Mouse (Mus musculus) common myeloid progenitor, adult 5-6 weeks (primary cell): ENCODE measurements at regions not wholly inside any gene's neighbourhood (a gene's known extent, or its start where the extent isn't known, plus 50 kb on each side); places are given as distances from the start of the nearest gene placed in this dataset.
A peak's percentile ranks its signal among the peaks of the same experiment; 100 is the strongest.
"Not testable (repeated sequence)": the region's sequence is repeated elsewhere in the genome, so short reads cannot be mapped to it uniquely, and the experiment has no call there.

Experiments
- ATAC-seq: replicated peaks from 2 replicates; pipeline ENCODE4 v1.8.0; 2016; ENCODE audit warnings: low read depth, mild to moderate bottlenecking, moderate TSS enrichment, inconsistent platforms; ENCODE audit not compliant: poor library complexity, severe bottlenecking

DNA sequence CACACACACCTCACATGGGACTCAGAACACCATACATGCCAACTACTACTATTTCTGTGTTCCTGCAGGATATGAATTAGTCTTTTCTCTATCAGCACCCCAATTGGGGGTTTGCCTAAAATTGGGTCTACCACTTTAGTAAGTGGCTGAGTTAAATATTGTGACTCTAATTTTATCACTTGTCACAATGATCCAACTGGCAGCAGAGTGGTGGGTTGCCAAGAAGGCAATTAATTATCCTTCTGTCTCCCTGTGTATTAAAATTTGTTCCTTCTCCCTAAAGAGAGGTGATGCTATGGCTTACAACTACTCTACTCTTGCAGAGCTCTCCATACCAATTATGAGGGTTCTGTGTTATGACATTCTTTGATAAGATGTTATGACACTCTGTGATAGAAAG, 245.3 kb downstream of the Brms1l start:
- ATAC-seq: no peak

DNA sequence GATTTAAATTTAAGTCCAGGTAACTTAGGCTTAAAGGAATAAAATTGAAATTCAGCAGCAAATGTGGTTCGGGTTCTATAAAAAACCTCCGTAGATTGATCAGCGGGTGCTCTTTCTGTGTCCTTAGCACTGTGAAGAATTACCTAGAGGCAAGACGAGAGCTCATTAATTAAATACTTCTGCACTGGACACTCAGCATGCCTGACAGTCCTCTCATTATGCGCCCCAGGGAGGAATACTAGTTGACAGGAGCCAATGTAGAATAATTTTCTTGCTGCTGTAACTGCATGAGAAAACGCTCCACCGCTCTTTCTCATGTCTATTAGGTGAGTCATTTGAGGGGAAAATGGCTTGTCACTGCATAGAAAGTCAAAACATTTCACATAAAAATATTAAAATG, 228.1 kb downstream of the Brms1l start:
- ATAC-seq: no peak

- no peak for ATAC-seq
Observed at GRCm38 (mm10) chr12:56058876-56059275, 222.8 kb downstream of the Brms1l start.

DNA sequence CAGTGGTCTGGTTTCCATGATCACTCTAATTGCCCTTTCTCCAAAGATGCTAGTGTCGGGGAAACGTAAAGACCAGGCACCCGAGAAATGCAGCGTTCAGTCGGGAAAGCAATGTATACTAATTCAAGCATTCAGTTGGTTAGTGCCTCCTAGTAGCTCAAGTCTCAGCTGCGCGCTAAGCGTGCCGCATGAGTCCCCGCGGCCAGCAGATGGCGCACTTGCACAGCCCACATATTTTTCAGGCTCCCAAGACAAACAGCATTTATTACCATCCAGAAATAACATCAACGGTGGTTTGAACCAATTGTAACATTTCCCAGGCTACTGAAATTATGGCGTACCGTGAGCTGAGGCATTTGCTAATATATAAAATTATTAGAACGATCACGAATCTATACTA, 222.3 kb downstream of the Brms1l start:
- peak; percentile 68 for ATAC-seq

GRCm38 (mm10) chr12:56055382-56055781, 219.3 kb downstream of the Brms1l start:
- ATAC-seq: no peak

GRCm38 (mm10) chr12:56046050-56046449, 209.9 kb downstream of the Brms1l start:
- no peak for ATAC-seq

DNA sequence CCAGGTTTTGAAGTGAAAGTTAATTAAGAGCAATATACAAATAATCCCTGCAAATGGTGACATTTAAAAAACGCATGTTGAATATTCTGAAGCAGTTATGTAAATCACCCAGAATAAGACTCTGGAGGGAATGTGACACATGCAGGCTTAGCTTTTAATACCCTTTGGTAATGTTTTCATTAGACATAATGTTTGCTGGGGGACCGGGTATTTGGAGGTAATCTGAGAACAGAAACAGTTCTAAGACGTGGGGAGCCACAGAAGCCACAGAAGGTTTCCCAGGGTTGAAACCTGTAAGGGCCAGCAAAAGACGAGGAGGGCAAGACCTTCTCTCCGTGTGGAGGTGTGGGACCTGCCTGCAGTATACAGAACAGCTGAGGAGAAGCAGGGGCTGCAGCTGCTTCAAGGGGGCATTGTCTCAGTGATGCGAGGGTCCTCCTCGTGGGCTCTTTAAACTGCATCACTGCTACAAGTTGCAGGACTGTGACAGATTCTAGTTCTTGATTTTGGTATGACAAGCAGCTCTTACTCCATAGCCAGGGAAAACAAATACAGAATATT, 184.9 kb downstream of the Brms1l start:
- ATAC-seq: no peak

GRCm38 (mm10) chr12:56020547-56020946, 184.4 kb downstream of the Brms1l start:
- ATAC-seq: no peak

GRCm38 (mm10) chr12:56009976-56010375, 173.9 kb downstream of the Brms1l start:
- no peak for ATAC-seq

- no peak for ATAC-seq
Observed at GRCm38 (mm10) chr12:56005846-56006245, 169.7 kb downstream of the Brms1l start.

DNA sequence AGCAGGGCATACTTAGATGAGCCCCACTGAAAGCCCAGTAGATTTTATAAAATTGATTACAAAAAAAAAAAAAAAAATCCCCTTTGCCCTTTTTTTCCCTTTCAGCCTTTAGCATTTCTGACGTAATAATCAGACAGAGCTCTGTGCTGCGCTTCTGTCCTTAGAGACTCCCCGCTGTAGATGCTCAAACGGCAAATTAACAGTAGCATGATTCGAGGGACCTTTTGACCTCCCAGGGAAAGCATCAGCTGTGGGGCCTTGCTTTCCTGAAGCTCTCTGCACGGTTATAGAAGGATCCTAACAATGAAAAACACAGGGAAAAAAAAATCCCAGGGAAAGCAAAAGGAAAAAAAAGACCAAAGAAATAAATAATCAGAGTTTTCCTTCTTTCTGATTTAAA, 169.2 kb downstream of the Brms1l start:
- no peak for ATAC-seq

DNA sequence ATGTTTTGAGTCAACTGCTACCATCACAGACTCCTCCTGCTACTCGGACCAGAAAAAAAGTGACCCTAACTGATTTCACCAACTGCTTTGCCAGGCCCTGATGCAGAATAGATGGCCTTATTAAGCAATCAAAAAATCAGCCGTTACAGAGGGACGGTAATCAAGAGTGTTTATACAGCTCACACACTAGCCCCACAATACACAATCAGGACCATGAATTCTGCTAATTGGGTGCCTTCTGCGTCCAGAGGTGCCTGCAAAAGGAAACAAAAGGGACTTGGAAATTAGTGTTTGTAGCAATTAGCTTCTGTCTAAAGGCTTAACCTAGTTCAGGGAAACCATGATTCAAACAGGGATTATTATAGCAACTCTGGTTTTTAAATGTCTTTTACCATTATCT, 168.4 kb downstream of the Brms1l start:
- ATAC-seq: no peak

DNA sequence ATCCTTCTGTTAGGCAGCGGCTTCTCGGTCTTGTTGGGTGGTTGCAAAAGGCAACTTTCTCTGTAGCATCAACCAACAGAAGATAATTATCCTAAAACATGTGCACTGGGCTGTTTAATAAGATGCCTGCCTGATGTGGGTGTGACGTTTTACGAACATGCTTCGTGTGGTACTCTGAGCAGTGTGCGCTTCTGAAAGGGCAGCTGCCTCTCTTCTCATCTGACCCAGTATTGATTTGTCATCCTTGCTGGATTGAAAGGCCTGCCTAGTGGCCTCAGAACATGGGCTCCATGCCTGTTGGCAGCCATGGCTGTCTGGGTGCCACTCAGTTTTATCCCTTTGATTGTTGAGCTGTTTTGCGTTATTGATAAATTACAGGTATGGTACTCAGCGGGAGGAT, 167.4 kb downstream of the Brms1l start:
- no peak for ATAC-seq

DNA sequence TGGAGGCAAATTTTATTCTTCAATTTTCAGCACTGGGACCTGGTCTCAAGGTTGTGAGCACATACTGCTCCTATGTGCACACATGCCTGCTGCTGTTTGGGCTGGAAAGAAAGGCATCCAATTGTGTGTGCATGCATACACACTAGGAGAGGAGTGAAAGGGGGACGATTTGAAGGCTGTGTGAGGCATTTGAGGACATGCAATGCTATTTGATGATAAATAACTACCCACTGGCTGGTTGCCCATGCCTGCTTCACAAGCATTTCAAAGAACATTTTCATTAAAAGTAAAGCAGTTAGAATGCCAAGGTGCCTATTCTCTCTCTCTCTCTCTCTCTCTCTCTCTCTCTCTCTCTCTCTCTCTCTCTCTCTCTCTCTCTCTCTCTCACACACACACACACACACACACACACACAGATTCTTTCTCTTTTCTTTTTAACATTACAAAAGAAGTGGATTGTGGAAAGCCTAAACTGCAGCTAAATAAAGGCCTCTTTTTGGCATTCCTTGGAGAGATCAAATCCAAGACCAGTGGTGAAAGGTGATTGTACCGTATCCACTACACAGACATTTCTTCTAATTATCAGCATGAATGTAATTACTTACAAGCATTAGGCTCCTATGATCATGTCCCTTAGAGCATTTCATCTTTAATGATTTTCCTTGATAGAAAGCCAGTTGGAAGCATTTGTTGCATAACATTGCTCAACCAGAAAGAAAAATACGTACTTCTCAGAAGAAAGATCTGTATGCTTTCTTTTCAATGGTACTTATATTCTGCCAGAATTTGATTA, 160.7 kb downstream of the Brms1l start:
- no peak for ATAC-seq

DNA sequence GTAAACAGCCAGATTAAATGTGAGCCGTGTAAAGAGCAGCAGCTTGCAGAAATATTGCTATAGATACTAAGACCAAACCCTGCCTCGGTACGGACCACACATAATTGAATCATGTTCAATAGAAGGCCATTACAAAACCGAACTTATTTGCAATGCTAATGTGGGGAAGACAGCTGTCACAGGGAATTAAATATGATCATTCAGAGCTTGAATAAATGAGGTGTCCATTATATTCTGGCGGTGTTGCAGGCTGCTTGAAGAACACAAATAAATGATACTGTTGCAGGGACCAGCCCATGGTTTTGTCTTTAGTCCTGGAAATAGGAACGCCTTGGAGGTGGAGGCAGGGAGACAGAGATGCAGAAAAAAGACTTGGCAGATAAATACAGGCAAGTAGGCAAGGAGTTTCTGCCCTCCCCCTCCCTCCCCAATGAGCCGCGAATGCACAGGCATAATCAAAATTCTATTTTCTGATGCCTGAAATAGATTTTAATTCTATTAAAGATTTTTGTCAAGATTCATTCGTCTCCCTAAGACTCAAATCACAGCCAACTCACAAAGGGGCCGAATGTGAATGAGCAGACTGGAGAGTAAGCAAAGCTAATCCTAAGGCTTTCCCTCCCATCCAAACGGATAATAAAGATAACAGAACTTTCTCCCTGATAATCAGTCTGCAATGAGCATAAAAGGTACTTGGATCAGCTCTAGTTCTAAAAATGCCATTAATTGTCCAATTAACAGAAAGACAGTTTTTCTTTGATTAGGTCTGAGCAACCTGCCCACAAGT, 147.6 kb downstream of the Brms1l start:
- ATAC-seq: no peak

DNA sequence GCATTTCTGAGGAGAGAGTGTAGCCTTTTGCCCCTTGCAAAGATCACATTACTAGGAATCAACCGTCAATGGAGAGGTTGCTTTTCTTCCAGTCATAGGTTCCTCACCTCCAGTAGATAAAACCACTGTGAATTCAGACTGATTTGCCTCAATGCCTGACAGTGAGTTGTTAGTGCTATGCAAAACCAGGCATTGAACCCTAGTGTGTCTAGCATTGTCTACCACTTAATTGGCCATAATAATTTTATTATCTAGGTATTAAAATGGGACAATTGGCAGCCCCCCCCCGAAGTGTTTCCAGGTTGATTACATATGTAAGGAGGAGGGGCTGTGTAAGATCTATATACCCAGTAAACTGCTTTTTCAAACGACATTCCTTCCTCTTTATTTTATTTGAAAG, 147.0 kb downstream of the Brms1l start:
- no peak for ATAC-seq

DNA sequence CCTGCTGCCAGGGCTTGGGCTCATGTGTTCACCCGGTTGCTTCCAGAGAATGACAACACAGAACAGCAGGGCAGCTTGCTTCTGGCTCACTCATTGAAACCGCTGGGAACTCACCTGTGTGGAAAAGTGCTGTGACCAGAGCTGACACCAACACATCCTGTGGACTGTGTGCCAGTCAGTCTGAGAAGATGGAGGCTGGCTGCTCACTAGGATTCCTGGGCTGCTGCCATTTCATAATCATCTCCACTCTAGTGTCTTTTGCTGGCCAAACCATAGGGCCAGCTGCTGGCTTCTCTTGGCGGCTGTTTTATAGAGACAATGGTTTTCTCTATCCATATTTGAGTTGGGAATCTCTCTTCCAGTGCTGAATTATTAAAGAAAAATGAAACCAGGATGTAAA, 138.1 kb downstream of the Brms1l start:
- no peak for ATAC-seq

- not testable (repeated sequence) for ATAC-seq
Observed at GRCm38 (mm10) chr12:55959319-55959718, 123.2 kb downstream of the Brms1l start.

DNA sequence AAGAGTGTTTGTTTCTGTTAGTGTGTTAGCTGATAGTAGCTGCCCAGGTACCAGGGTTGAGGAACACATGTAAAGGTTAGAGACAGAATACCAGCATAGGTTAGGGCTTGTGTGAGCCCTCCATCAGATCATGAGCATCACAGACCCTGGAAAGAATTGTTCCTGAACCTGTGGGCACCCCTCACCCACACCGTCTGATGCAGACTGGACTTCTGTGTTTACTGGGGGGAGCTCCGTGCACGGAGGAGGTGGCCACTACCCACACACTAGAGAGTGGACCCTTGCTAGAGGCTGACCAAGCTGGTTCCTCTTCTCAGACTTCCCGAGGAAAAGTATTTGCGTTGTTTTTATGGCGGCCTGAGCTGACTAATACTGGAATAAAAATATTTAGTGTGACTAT, 104.4 kb downstream of the Brms1l start:
- no peak for ATAC-seq

GRCm38 (mm10) chr12:55939281-55940142, 103.4 kb downstream of the Brms1l start:
- no peak for ATAC-seq
